Mouse (Mus musculus) midbrain, embryonic 13.5 days (tissue): ENCODE data around the gene 2900026A02Rik. TPM values are rescaled to one million over a fixed set of nuclear protein-coding genes. Genes with fewer than 3 reads are reported as not detected.
A peak's percentile ranks its signal among the peaks of the same experiment; 100 is the strongest.
"Not testable (repeated sequence)": the region's sequence is repeated elsewhere in the genome, so short reads cannot be mapped to it uniquely, and the experiment has no call there.

ENCODE experiments used
- ATAC-seq: fragments of 200-750 bp; cut with Nextera tagmentation; 2 replicates; pipeline ENCODE4 v1.8.0; 2017; ENCODE audit warnings: mild to moderate bottlenecking, moderate TSS enrichment, moderate library complexity
- H3K27ac ChIP-seq: fragments of 300-500 bp; sonication (generic); 2 replicates; pipeline ENCODE4 v1.5.1; 2015; ENCODE audit warnings: inconsistent platforms, mild to moderate bottlenecking, moderate library complexity
- H3K27me3 ChIP-seq: fragments of 300-500 bp; sonication (generic); 2 replicates; pipeline ENCODE4 v1.6.1; 2015; ENCODE audit warnings: mild to moderate bottlenecking, inconsistent platforms
- H3K36me3 ChIP-seq: fragments of 300-500 bp; sonication (generic); 2 replicates; pipeline ENCODE4 v1.6.1; 2015; ENCODE audit warnings: mild to moderate bottlenecking, inconsistent platforms
- H3K4me1 ChIP-seq: fragments of 300-500 bp; sonication (generic); replicated peaks from 2 replicates; pipeline ENCODE4 v1.6.1; 2015; ENCODE audit warnings: inconsistent platforms
- H3K4me2 ChIP-seq: fragments of 300-500 bp; sonication (generic); replicated peaks from 2 replicates; pipeline ENCODE4 v1.6.1; 2015; ENCODE audit warnings: moderate library complexity, mild to moderate bottlenecking, inconsistent platforms
- H3K4me3 ChIP-seq: fragments of 300-500 bp; sonication (generic); replicated peaks from 2 replicates; pipeline ENCODE4 v1.5.1; 2015; ENCODE audit warnings: mild to moderate bottlenecking, inconsistent platforms
- H3K9ac ChIP-seq: fragments of 300-500 bp; sonication (generic); replicated peaks from 2 replicates; pipeline ENCODE4 v1.6.1; 2015; ENCODE audit warnings: mild to moderate bottlenecking, inconsistent platforms
- H3K9me3 ChIP-seq: fragments of 300-500 bp; sonication (generic); 2 replicates; pipeline ENCODE4 v1.6.1; 2016; ENCODE audit warnings: mild to moderate bottlenecking, inconsistent platforms
- WGBS: fragments of 180-500 bp; shearing (Covaris S2); methylation state at CpG from one replicate; pipeline ENCODE4 v1.1.7; 2015; 5-methylcytosine and 5-hydroxymethylcytosine counted together
- polyA plus RNA-seq: library from polyadenylated mRNA; unstranded; fragments of >200 nt; fragmentation: Nextera tagmentation; extraction: Ambion mirVana; gene quantifications from 2 replicates; pipeline ENCODE4 v1.2.1, GENCODE M21; 2015

2900026A02Rik gene
- polyA plus RNA-seq, 1 experiment from 2014 or later = 2.7 TPM

GRCm38 (mm10) chr5:113113120-113113519, 107.9 kb downstream of the 2900026A02Rik start:
- 51% methylated on average over 5 of the region's 5 CpGs for WGBS
- H3K4me3 ChIP-seq = no peak overlapping the region
- no peak overlapping the region for H3K4me2 ChIP-seq
- H3K4me1 ChIP-seq = peaks cover 24% of the 10 kb centered on the region
- H3K36me3 ChIP-seq = no peaks in the 10 kb centered on the region
- no peak overlapping the region for H3K27ac ChIP-seq
- ATAC-seq = no peak
- no peaks in the 10 kb centered on the region for H3K9me3 ChIP-seq
- H3K27me3 ChIP-seq = no peaks in the 10 kb centered on the region
- H3K9ac ChIP-seq = no peak overlapping the region

- no peak overlapping the region for H3K4me3 ChIP-seq
- WGBS = 22% methylated on average over 4 of the region's 4 CpGs
These were observed 109.7 kb downstream of the 2900026A02Rik start for GRCm38 (mm10) chr5:113111336-113111735.

GRCm38 (mm10) chr5:113110929-113111328, 110.1 kb downstream of the 2900026A02Rik start:
- Histone ChIP-seq H3K9ac (peak overlapping the region; percentile 48; the same call in 1 of the 2 replicates), H3K27ac (peak overlapping the region; percentile 56), H3K27me3 (no peaks in the 10 kb centered on the region), H3K4me2 (no peak overlapping the region), H3K4me1 (peaks cover 21% of the 10 kb centered on the region), H3K4me3 (no peak overlapping the region), H3K9me3 (no peaks in the 10 kb centered on the region), H3K36me3 (no peaks in the 10 kb centered on the region)
- WGBS = 0% methylated on average over 1 of the region's 1 CpGs
- ATAC-seq = 0 out of 2 replicates have a peak, but pooled peaks have one; percentile 32

More at GRCm38 (mm10) chr5:113111336-113111735, 109.7 kb downstream of the 2900026A02Rik start:
- Histone ChIP-seq H3K9ac (no peak overlapping the region), H3K4me1 (peaks cover 21% of the 10 kb centered on the region), H3K4me2 (no peak overlapping the region), H3K9me3 (no peaks in the 10 kb centered on the region), H3K36me3 (no peaks in the 10 kb centered on the region), H3K27ac (no peak overlapping the region), H3K27me3 (no peaks in the 10 kb centered on the region)
- ATAC-seq = no peak

- not testable (repeated sequence) for H3K27me3 ChIP-seq, H3K4me3 ChIP-seq, H3K9me3 ChIP-seq, H3K9ac ChIP-seq, ATAC-seq, H3K27ac ChIP-seq, H3K36me3 ChIP-seq, H3K4me2 ChIP-seq
- WGBS = 93% methylated on average over 2 of the region's 2 CpGs
- H3K4me1 ChIP-seq = peaks cover 21% of the 10 kb centered on the region
These were observed 111.4 kb downstream of the 2900026A02Rik start for GRCm38 (mm10) chr5:113109651-113110050.

GRCm38 (mm10) chr5:113108165-113108764, 112.8 kb downstream of the 2900026A02Rik start:
- no peak overlapping the region for H3K4me2 ChIP-seq
- WGBS = 78% methylated on average over 11 of the region's 11 CpGs
- H3K9ac ChIP-seq = no peak overlapping the region

GRCm38 (mm10) chr5:113107709-113108108, 113.3 kb downstream of the 2900026A02Rik start:
- Histone ChIP-seq H3K27me3 (no peaks in the 10 kb centered on the region), H3K9ac (no peak overlapping the region), H3K36me3 (no peaks in the 10 kb centered on the region), H3K4me3 (no peak overlapping the region), H3K27ac (no peak overlapping the region), H3K4me2 (no peak overlapping the region), H3K9me3 (no peaks in the 10 kb centered on the region), H3K4me1 (peaks cover 19% of the 10 kb centered on the region)
- no peak for ATAC-seq
- 63% methylated on average over 3 of the region's 3 CpGs for WGBS

More at GRCm38 (mm10) chr5:113108165-113108764, 112.8 kb downstream of the 2900026A02Rik start:
- Histone ChIP-seq H3K4me3 (no peak overlapping the region), H3K27ac (no peak overlapping the region; the same call in 1 of the 2 replicates), H3K36me3 (no peaks in the 10 kb centered on the region), H3K27me3 (no peaks in the 10 kb centered on the region), H3K9me3 (no peaks in the 10 kb centered on the region), H3K4me1 (peaks cover 14% of the 10 kb centered on the region)
- no peak for ATAC-seq

GRCm38 (mm10) chr5:113106594-113106993, 114.4 kb downstream of the 2900026A02Rik start:
- H3K4me2 ChIP-seq = no peak overlapping the region
- no peak overlapping the region for H3K27ac ChIP-seq
- H3K27me3 ChIP-seq = no peaks in the 10 kb centered on the region
- H3K36me3 ChIP-seq = no peaks in the 10 kb centered on the region
- WGBS = 89% methylated on average over 7 of the region's 7 CpGs
- H3K4me1 ChIP-seq = peaks cover 23% of the 10 kb centered on the region
- no peaks in the 10 kb centered on the region for H3K9me3 ChIP-seq
- 0 out of 2 replicates have a peak overlapping the region, but pooled peaks have one; percentile 10 for H3K9ac ChIP-seq
- H3K4me3 ChIP-seq = no peak overlapping the region
- no peak for ATAC-seq

GRCm38 (mm10) chr5:113105481-113105880, 115.6 kb downstream of the 2900026A02Rik start:
- H3K27me3 ChIP-seq = no peaks in the 10 kb centered on the region

GRCm38 (mm10) chr5:113105035-113105434, 116.0 kb downstream of the 2900026A02Rik start:
- Histone ChIP-seq H3K4me1 (peaks cover 14% of the 10 kb centered on the region), H3K27me3 (no peaks in the 10 kb centered on the region), H3K4me2 (no peak overlapping the region), H3K4me3 (no peak overlapping the region), H3K36me3 (no peaks in the 10 kb centered on the region), H3K9me3 (no peaks in the 10 kb centered on the region), H3K9ac (no peak overlapping the region), H3K27ac (no peak overlapping the region)
- no peak for ATAC-seq
- WGBS = 84% methylated on average over 9 of the region's 9 CpGs

More at GRCm38 (mm10) chr5:113105481-113105880, 115.6 kb downstream of the 2900026A02Rik start:
- no peak overlapping the region for H3K4me2 ChIP-seq
- WGBS = 96% methylated on average over 4 of the region's 4 CpGs
- no peak overlapping the region for H3K9ac ChIP-seq
- H3K9me3 ChIP-seq = no peaks in the 10 kb centered on the region
- ATAC-seq = no peak
- no peak overlapping the region for H3K27ac ChIP-seq
- no peaks in the 10 kb centered on the region for H3K36me3 ChIP-seq
- H3K4me3 ChIP-seq = no peak overlapping the region
- H3K4me1 ChIP-seq = peaks cover 14% of the 10 kb centered on the region

- WGBS = 16% methylated on average over 7 of the region's 7 CpGs
- no peaks in the 10 kb centered on the region for H3K9me3 ChIP-seq
- H3K36me3 ChIP-seq = no peaks in the 10 kb centered on the region
- no peak overlapping the region for H3K4me3 ChIP-seq
- H3K4me1 ChIP-seq = peaks cover 11% of the 10 kb centered on the region
- H3K27ac ChIP-seq = 0 out of 2 replicates have a peak overlapping the region, but pooled peaks have one; percentile 30
- ATAC-seq = peak; percentile 40
- no peak overlapping the region for H3K4me2 ChIP-seq
- H3K27me3 ChIP-seq = no peaks in the 10 kb centered on the region
- no peak overlapping the region for H3K9ac ChIP-seq
These were observed 118.6 kb downstream of the 2900026A02Rik start for GRCm38 (mm10) chr5:113102455-113102854.

- no peak overlapping the region for H3K9ac ChIP-seq
These were observed 119.6 kb downstream of the 2900026A02Rik start for GRCm38 (mm10) chr5:113101457-113101856.

GRCm38 (mm10) chr5:113100422-113100821, 120.6 kb downstream of the 2900026A02Rik start:
- no peak overlapping the region for H3K9ac ChIP-seq
- H3K9me3 ChIP-seq = no peaks in the 10 kb centered on the region
- 90% methylated on average over 11 of the region's 11 CpGs for WGBS
- no peak overlapping the region for H3K27ac ChIP-seq
- H3K4me3 ChIP-seq = no peak overlapping the region
- no peak overlapping the region for H3K4me2 ChIP-seq
- no peaks in the 10 kb centered on the region for H3K27me3 ChIP-seq
- peaks cover 11% of the 10 kb centered on the region for H3K4me1 ChIP-seq
- ATAC-seq = no peak
- no peaks in the 10 kb centered on the region for H3K36me3 ChIP-seq

More at GRCm38 (mm10) chr5:113101457-113101856, 119.6 kb downstream of the 2900026A02Rik start:
- H3K27ac ChIP-seq = no peak overlapping the region
- no peak for ATAC-seq
- no peaks in the 10 kb centered on the region for H3K36me3 ChIP-seq
- H3K4me1 ChIP-seq = peaks cover 11% of the 10 kb centered on the region
- H3K4me3 ChIP-seq = no peak overlapping the region
- H3K4me2 ChIP-seq = no peak overlapping the region
- no peaks in the 10 kb centered on the region for H3K9me3 ChIP-seq
- WGBS = 85% methylated on average over 10 of the region's 10 CpGs
- no peaks in the 10 kb centered on the region for H3K27me3 ChIP-seq
